In genomic region chr8:123653994-123654569, GRCm38 (mm10) we compare ENCODE assay signal across 8 mouse cellular contexts. TPM values are rescaled to one million over a fixed set of nuclear protein-coding genes. Genes with fewer than 3 reads are reported as not detected.
DNase-seq lines count a peak whose midpoint lies in the region; ATAC-seq and TF ChIP-seq lines count a peak whose summit lies in the region.

No protein-coding gene starts in this region.

- no peaks in the 10 kb centered on the region for H3K9me3 ChIP-seq in liver, embryonic 12.5 days (replicated peaks)
- H3K9me3 ChIP-seq in neural tube, embryonic 11.5 days (ENCODE audit: control insufficient read depth, low read length): no peaks in the 10 kb centered on the region

- H3K9ac ChIP-seq in liver, embryonic 12.5 days: peak overlapping the region; percentile 60
- H3K9ac ChIP-seq in neural tube, embryonic 11.5 days (ENCODE audit: low read length): peak overlapping the region; percentile 92

- no peak overlapping the region for H3K27ac ChIP-seq in thymus, adult 2 months (ENCODE audit: control insufficient read depth, insufficient read depth, low read length)
- H3K27ac ChIP-seq in liver, embryonic 12.5 days: peak overlapping the region; percentile 65; the same call in 1 of the 2 replicates
- H3K27ac ChIP-seq in neural tube, embryonic 11.5 days (ENCODE audit: low read depth, low read length): peak overlapping the region; percentile 96

- peak; percentile 3 for DNase-seq in thymus, adult 2 months
- no peak for DNase-seq in thymus, adult 18-20 months
- DNase-seq in embryo, embryonic 10.5 days (ENCODE audit: low spot score): peak; percentile 73
- DNase-seq in gastrocnemius, postnatal 4 days (ENCODE audit: low spot score in 2 of 2): peak; percentile 38 to 67
- DNase-seq in kidney, adult 18-20 months: peak; percentile 57
- DNase-seq in neural tube, embryonic 11.5 days (ENCODE audit: low spot score): peak; percentile 76
- peak; percentile 71 for DNase-seq in yolk sac, embryonic 10.5 days (ENCODE audit: low spot score)

- no peaks in the 10 kb centered on the region for H3K36me3 ChIP-seq in thymus, adult 2 months (ENCODE audit: control insufficient read depth, insufficient read depth, low read length)
- peaks cover 8% of the 10 kb centered on the region; the same call in 1 of the 2 replicates for H3K36me3 ChIP-seq in liver, embryonic 12.5 days
- peaks cover 6% of the 10 kb centered on the region for H3K36me3 ChIP-seq in neural tube, embryonic 11.5 days (ENCODE audit: control insufficient read depth, insufficient read depth, low read length)

- TF ChIP-seq CTCF in thymus, adult 2 months (IDR thresholded peaks at IDR 0.05; ENCODE audit: borderline replicate concordance, control insufficient read depth, extremely low read depth, insufficient read depth, low read length, poor library complexity): no peak

- peak; percentile 30; the same call in 1 of the 2 replicates for ATAC-seq in liver, embryonic 12.5 days
- peak; percentile 76 for ATAC-seq in neural tube, embryonic 11.5 days (ENCODE audit: insufficient read depth, low FRiP score, low TSS enrichment)

- H3K4me1 ChIP-seq in thymus, adult 2 months (replicated peaks; ENCODE audit: control insufficient read depth, insufficient read depth, low read length): no peaks in the 10 kb centered on the region; the same call in 1 of the 2 replicates
- peaks cover 11% of the 10 kb centered on the region; the same call in 1 of the 2 replicates for H3K4me1 ChIP-seq in liver, embryonic 12.5 days
- peaks cover 11% of the 10 kb centered on the region for H3K4me1 ChIP-seq in neural tube, embryonic 11.5 days (ENCODE audit: control insufficient read depth, insufficient read depth, low read length)

- TF ChIP-seq POLR2A in thymus, adult 2 months (IDR thresholded peaks at IDR 0.05; ENCODE audit: control insufficient read depth, extremely low read depth, insufficient read depth, low read length, poor library complexity): no peak

- H3K27me3 ChIP-seq in thymus, adult 2 months (ENCODE audit: control insufficient read depth, insufficient read depth, low read length): peaks cover 8% of the 10 kb centered on the region
- H3K27me3 ChIP-seq in liver, embryonic 12.5 days (replicated peaks): peaks cover 69% of the 10 kb centered on the region
- no peaks in the 10 kb centered on the region for H3K27me3 ChIP-seq in neural tube, embryonic 11.5 days (ENCODE audit: control insufficient read depth, insufficient read depth, low read length)

- H3K4me2 ChIP-seq in liver, embryonic 12.5 days: peak overlapping the region; percentile 68
- peak overlapping the region; percentile 66 for H3K4me2 ChIP-seq in neural tube, embryonic 11.5 days (ENCODE audit: low read depth)

- peak overlapping the region; percentile 33 for H3K4me3 ChIP-seq in thymus, adult 2 months (ENCODE audit: control insufficient read depth, insufficient read depth, low read length)
- peak overlapping the region; percentile 59 for H3K4me3 ChIP-seq in liver, embryonic 12.5 days
- peak overlapping the region; percentile 81 for H3K4me3 ChIP-seq in neural tube, embryonic 11.5 days (ENCODE audit: low read depth, low read length)

- WGBS in thymus, adult 2 months: 6% methylated on average over 77 of the region's 77 CpGs
- 3% methylated on average over 70 of the region's 77 CpGs for WGBS in liver, embryonic 12.5 days (ENCODE audit: insufficient replicate concordance)
- WGBS in neural tube, embryonic 11.5 days: under 1% methylated on average over 43 of the region's 77 CpGs

RNA-seq across cellular contexts. Expression of gene Rhou, which starts 0.4 kb away (rescaled TPM):
- polyA plus RNA-seq in thymus, adult 2 months (2012; rRNA removed): 3.1 and 3.5 TPM in 2 replicates
- 1 to 10 TPM; 6.9 to 8.0 TPM for total RNA-seq in gastrocnemius, postnatal 4 days (2021)
- 1.6 and 1.9 TPM in 2 replicates for polyA plus RNA-seq in liver, embryonic 12.5 days (2016; fragmentation: Nextera tagmentation; extraction: Ambion mirVana)
- 13.9 and 15.7 TPM in 2 replicates for polyA plus RNA-seq in neural tube, embryonic 11.5 days (2014; fragmentation: Nextera tagmentation; extraction: Ambion mirVana)

Comparison
In these comparisons a context has a peak if more than half of its experiments do, and no peak if none do; other contexts are left out.
1. DNase-seq: peak in thymus, adult 2 months (single experiment), embryo, embryonic 10.5 days (single experiment), gastrocnemius, postnatal 4 days (2 of 2), kidney, adult 18-20 months (single experiment), neural tube, embryonic 11.5 days (single experiment) and yolk sac, embryonic 10.5 days (single experiment); none in thymus, adult 18-20 months (0 of 2).
2. Peak in every context shown above with its lines, with median percentiles within 50 percentile points of each other: H3K4me3 ChIP-seq.